Mouse (Mus musculus) liver, embryonic 16.5 days (tissue): ENCODE measurements around the gene Tram2. TPM values are rescaled to one million over a fixed set of nuclear protein-coding genes. Genes with fewer than 3 reads are reported as not detected.

ENCODE experiments used
- ATAC-seq: fragments of 200-750 bp; cut with Nextera tagmentation; 2 replicates; pipeline ENCODE4 v1.8.0; 2017; ENCODE audit warnings: low read depth, mild to moderate bottlenecking, moderate number of reproducible peaks, moderate library complexity
- H3K27ac ChIP-seq: fragments of 300-500 bp; sonication (generic); 2 replicates; pipeline ENCODE4 v1.5.1; 2014; ENCODE audit warnings: mild to moderate bottlenecking, low read length
- H3K27me3 ChIP-seq: fragments of 300-500 bp; sonication (generic); 2 replicates; pipeline ENCODE4 v1.6.1; 2014; ENCODE audit warnings: low read depth, low read length, mixed read lengths; ENCODE audit not compliant: control insufficient read depth, insufficient read depth
- H3K36me3 ChIP-seq: fragments of 300-500 bp; sonication (generic); 2 replicates; pipeline ENCODE4 v1.6.1; 2014; ENCODE audit warnings: mild to moderate bottlenecking; ENCODE audit not compliant: control insufficient read depth, insufficient read depth
- H3K4me1 ChIP-seq: fragments of 300-500 bp; sonication (generic); 2 replicates; pipeline ENCODE4 v1.6.1; 2014; ENCODE audit warnings: low read depth, low read length, mixed read lengths; ENCODE audit not compliant: control insufficient read depth
- H3K4me2 ChIP-seq: fragments of 300-500 bp; sonication (generic); 2 replicates; pipeline ENCODE4 v1.6.1; 2014; ENCODE audit warnings: low read depth, low read length, mixed read lengths
- H3K4me3 ChIP-seq: fragments of 300-500 bp; sonication (generic); 2 replicates; pipeline ENCODE4 v1.5.1; 2014; ENCODE audit warnings: low read depth, mild to moderate bottlenecking, low read length
- H3K9ac ChIP-seq: fragments of 300-500 bp; sonication (generic); 2 replicates; pipeline ENCODE4 v1.6.1; 2014; ENCODE audit warnings: low read depth, low read length
- H3K9me3 ChIP-seq: fragments of 300-500 bp; sonication (generic); replicated peaks from 2 replicates; pipeline ENCODE4 v1.6.1; 2016; ENCODE audit warnings: low read length; ENCODE audit not compliant: control insufficient read depth
- WGBS: fragments of 180-500 bp; shearing (Covaris S2); extraction: QIAGEN DNeasy Blood & Tissue Kit; methylation state at CpG from one replicate; pipeline ENCODE4 v1.1.7; 2014; ENCODE audit not compliant: insufficient replicate concordance; 5-methylcytosine and 5-hydroxymethylcytosine counted together
- polyA plus RNA-seq: library from polyadenylated mRNA; unstranded; fragments of >200 nt; fragmentation: Nextera tagmentation; extraction: Ambion mirVana; gene quantifications from 2 replicates; pipeline ENCODE4 v1.2.1, GENCODE M21; 2015

Gene Tram2
- 1.4 and 2.0 TPM in 2 replicates for polyA plus RNA-seq

DNA sequence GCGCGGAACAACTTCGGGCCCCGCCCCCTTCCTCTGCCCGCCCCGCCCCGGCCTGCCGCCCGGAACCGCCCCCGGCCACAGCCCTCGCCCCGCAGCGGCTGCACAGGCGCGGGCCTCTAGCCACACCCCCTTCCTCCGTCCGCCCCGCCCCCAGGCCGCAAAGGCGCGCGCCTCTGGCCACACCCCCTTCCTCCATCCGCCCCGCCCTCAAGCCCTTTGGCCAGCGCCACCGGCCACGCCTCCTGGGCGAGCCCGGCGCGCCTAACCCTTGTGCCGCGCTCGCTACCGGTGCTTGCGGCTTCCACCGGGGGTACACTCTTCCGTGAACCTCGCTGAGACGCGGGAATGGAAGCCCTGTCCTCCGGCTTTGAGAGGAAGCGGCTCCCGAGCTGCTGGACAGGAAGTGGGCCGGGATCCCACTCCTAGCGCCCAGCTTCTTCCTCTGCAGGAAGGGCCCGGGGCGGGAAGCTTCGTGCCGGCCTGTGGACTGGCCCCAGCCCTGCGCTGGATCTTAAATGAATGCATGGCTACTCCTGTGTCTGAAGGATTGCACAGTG is at the start of gene Tram2:
TSS of gene Tram2 (minus strand) at position 13 of the 557 bp plus-strand sequence.
- peak within 1 kb of the TSS; percentile 72 for H3K9ac ChIP-seq
- peaks cover 8% of the 10 kb centered on the region for H3K4me1 ChIP-seq
- WGBS = 0% methylated on average over 47 of the region's 52 CpGs
- peak within 1 kb of the TSS; percentile 65 for H3K4me3 ChIP-seq
- H3K27me3 ChIP-seq = no peaks in the 10 kb centered on the region
- ATAC-seq = peak; percentile 92
- peak within 1 kb of the TSS; percentile 83 for H3K4me2 ChIP-seq
- no peaks in the 10 kb centered on the region for H3K36me3 ChIP-seq
- H3K27ac ChIP-seq = peak within 1 kb of the TSS; percentile 83
- no peaks in the 10 kb centered on the region for H3K9me3 ChIP-seq

GRCm38 (mm10) chr1:21124713-21125336 is 45.8 kb upstream of the Tram2 start:
- WGBS = 71% methylated on average over 14 of the region's 14 CpGs
- no peak overlapping the region for H3K27ac ChIP-seq
- H3K9ac ChIP-seq = no peak overlapping the region
- no peaks in the 10 kb centered on the region for H3K9me3 ChIP-seq
- H3K4me2 ChIP-seq = no peak overlapping the region
- no peaks in the 10 kb centered on the region for H3K4me1 ChIP-seq
- no peak overlapping the region for H3K4me3 ChIP-seq
- ATAC-seq = peak; percentile 37; the same call in 1 of the 2 replicates
- no peaks in the 10 kb centered on the region for H3K36me3 ChIP-seq
- H3K27me3 ChIP-seq = no peaks in the 10 kb centered on the region

DNA sequence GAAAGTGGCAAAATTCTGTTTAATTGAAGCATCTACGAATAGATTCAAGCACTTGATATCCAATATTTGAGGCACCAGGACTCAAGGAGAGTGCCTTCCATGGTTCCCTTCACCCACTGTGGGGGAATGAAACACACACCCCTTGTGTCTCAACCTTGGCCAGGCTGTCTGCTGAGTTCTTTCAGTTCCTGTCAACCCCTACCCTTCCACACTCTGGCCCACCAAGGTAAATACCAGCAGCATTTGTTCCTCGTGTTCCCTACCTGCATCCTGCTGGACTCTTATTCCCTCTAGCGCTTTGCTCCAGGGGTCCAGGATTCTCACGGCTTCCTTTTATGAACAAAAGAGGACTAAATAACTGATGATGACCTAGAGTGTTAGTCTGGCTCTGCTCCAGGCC is 24.8 kb upstream of the Tram2 start:
- no peak for ATAC-seq
- H3K4me2 ChIP-seq = no peak overlapping the region
- 64% methylated on average over 4 of the region's 4 CpGs for WGBS
- no peaks in the 10 kb centered on the region for H3K36me3 ChIP-seq
- no peak overlapping the region for H3K9ac ChIP-seq
- no peaks in the 10 kb centered on the region for H3K27me3 ChIP-seq
- H3K4me1 ChIP-seq = no peaks in the 10 kb centered on the region
- H3K4me3 ChIP-seq = no peak overlapping the region
- no peaks in the 10 kb centered on the region for H3K9me3 ChIP-seq
- no peak overlapping the region for H3K27ac ChIP-seq

GRCm38 (mm10) chr1:21101221-21102006 is 22.4 kb upstream of the Tram2 start:
- peak; percentile 83 for ATAC-seq

GRCm38 (mm10) chr1:21100726-21101125 is 21.7 kb upstream of the Tram2 start:
- Histone ChIP-seq H3K4me2 (no peak overlapping the region), H3K36me3 (no peaks in the 10 kb centered on the region), H3K4me3 (no peak overlapping the region), H3K9me3 (no peaks in the 10 kb centered on the region), H3K27me3 (no peaks in the 10 kb centered on the region), H3K4me1 (no peaks in the 10 kb centered on the region), H3K27ac (no peak overlapping the region), H3K9ac (no peak overlapping the region)
- WGBS = 77% methylated on average over 4 of the region's 4 CpGs
- ATAC-seq = no peak

More at GRCm38 (mm10) chr1:21101221-21102006, 22.4 kb upstream of the Tram2 start:
- H3K4me1 ChIP-seq = no peaks in the 10 kb centered on the region
- H3K36me3 ChIP-seq = no peaks in the 10 kb centered on the region
- no peak overlapping the region for H3K4me3 ChIP-seq
- H3K27ac ChIP-seq = peak overlapping the region; percentile 38; the same call in 1 of the 2 replicates
- 28% methylated on average over 15 of the region's 15 CpGs for WGBS
- H3K9ac ChIP-seq = 0 out of 2 replicates have a peak overlapping the region, but pooled peaks have one; percentile 21
- H3K9me3 ChIP-seq = no peaks in the 10 kb centered on the region
- no peak overlapping the region for H3K4me2 ChIP-seq
- no peaks in the 10 kb centered on the region for H3K27me3 ChIP-seq

DNA sequence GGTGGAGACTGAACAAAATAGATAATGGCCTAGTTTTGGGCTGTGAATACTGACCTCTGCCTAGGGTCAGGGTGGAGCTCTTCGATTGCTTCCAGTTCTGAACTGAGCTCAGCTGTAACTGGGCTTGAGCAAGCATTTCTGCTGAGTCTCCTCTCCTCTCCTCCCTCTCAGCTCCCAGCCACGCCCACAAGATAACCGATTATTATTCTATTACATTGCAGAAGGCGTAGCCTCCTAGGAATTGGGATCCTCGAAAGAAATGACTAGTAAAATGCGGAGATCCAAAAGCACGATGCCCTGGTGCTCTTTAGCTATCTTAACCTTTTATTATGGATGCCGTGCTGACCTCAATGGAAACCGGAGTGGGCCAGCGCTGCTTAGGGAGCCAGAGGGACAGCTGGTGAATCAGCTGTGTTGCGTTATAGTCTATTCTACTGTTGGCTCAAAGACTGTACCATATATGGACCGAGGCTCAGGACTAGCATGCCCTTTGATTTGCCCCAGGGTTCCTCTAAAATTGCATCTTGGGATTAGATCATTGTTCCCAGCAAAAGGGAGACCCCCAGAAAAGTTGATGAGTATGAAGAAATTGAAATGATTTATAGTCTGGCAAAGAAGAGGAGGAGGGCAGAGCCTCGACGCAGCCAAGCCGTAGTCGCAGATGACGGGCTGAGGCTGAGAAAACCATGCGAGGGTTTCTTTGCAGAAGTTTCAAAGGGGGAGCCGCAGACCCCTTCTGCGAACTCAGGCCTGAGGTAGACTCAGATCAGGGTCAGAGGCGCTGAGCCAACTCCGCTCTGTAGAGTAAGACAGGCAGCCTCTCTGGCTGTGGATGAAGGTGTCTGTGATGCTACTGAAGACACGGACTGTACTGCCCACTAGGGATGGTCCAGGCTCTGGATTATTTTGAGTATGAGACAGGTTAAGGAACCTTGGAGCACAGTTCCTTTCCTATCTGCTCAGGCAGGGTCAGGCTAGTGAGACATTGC is 18.3 kb upstream of the Tram2 start:
- Histone ChIP-seq H3K9me3 (no peaks in the 10 kb centered on the region), H3K27me3 (no peaks in the 10 kb centered on the region), H3K4me1 (no peaks in the 10 kb centered on the region), H3K4me2 (no peak overlapping the region), H3K27ac (no peak overlapping the region), H3K36me3 (no peaks in the 10 kb centered on the region), H3K4me3 (no peak overlapping the region), H3K9ac (no peak overlapping the region)
- 71% methylated on average over 23 of the region's 23 CpGs for WGBS
- no peak for ATAC-seq

- Histone ChIP-seq H3K4me3 (no peak overlapping the region), H3K36me3 (no peaks in the 10 kb centered on the region), H3K4me2 (no peak overlapping the region), H3K9me3 (no peaks in the 10 kb centered on the region), H3K9ac (no peak overlapping the region), H3K27me3 (no peaks in the 10 kb centered on the region), H3K27ac (no peak overlapping the region), H3K4me1 (no peaks in the 10 kb centered on the region)
- no peak for ATAC-seq
- 15% methylated on average over 4 of the region's 4 CpGs for WGBS
Measured at GRCm38 (mm10) chr1:21094644-21095215, 15.7 kb upstream of the Tram2 start.

DNA sequence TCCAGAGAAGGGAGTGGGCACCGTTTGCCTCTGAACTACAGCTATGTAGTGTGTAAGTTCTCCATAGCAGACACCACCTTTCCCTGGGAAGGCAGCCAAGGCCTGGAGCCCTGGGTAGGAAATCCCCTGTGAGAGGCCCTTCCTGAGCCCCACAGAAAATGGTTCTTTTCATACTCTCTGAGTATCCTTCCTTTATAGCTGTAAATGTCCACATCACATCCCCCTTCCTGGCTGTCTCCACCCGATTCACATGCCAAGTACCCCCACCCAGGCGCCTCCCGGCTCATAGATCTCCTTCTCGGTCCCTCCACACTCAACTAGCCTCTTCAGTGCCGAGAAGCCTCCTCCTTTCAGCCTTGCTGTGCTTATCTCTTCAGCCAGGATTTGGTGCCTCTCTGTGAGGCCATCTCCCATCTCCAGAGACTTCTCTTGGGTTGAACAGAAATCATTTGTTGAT is 10.7 kb upstream of the Tram2 start:
- Histone ChIP-seq H3K36me3 (no peaks in the 10 kb centered on the region), H3K4me3 (no peak overlapping the region), H3K4me2 (no peak overlapping the region), H3K4me1 (no peaks in the 10 kb centered on the region), H3K27ac (no peak overlapping the region), H3K9me3 (no peaks in the 10 kb centered on the region), H3K9ac (no peak overlapping the region), H3K27me3 (no peaks in the 10 kb centered on the region)
- ATAC-seq = no peak
- WGBS = 21% methylated on average over 6 of the region's 6 CpGs
